Mouse (Mus musculus): ENCODE measurements at regions not wholly inside any gene's neighbourhood (a gene's known extent, or its start where the extent isn't known, plus 50 kb on each side); places are given as distances from the start of the nearest gene placed in this dataset.

GRCm38 (mm10) chr7:115331698-115332097, 588.2 kb downstream of the Insc start:
- no peak for ATAC-seq (ENCODE audit: low FRiP score, low read depth)
- H3K4me2 ChIP-seq (replicated peaks), result no peak overlapping the region
- H3K9ac ChIP-seq, result no peak overlapping the region
- no peaks in the 10 kb centered on the region for H3K36me3 ChIP-seq
- no peaks in the 10 kb centered on the region for H3K4me1 ChIP-seq
- H3K27ac ChIP-seq, result no peak overlapping the region
- H3K9me3 ChIP-seq, result no peaks in the 10 kb centered on the region
- H3K4me3 ChIP-seq, result no peak overlapping the region
- H3K27me3 ChIP-seq (replicated peaks), result no peaks in the 10 kb centered on the region
- WGBS, result 83% methylated on average over 1 of the region's 1 CpGs

GRCm38 (mm10) chr7:115333046-115333577, 589.6 kb downstream of the Insc start:
- no peaks in the 10 kb centered on the region for H3K36me3 ChIP-seq
- WGBS, result 73% methylated on average over 1 of the region's 1 CpGs
- H3K9ac ChIP-seq, result no peak overlapping the region
- H3K9me3 ChIP-seq, result no peaks in the 10 kb centered on the region
- H3K27ac ChIP-seq, result no peak overlapping the region
- no peak overlapping the region for H3K4me3 ChIP-seq
- no peaks in the 10 kb centered on the region for H3K27me3 ChIP-seq (replicated peaks)
- no peak overlapping the region for H3K4me2 ChIP-seq (replicated peaks)
- H3K4me1 ChIP-seq, result no peaks in the 10 kb centered on the region
- no peak for ATAC-seq (ENCODE audit: low FRiP score, low read depth)

- H3K9ac ChIP-seq, result no peak overlapping the region
- H3K4me1 ChIP-seq, result no peaks in the 10 kb centered on the region
- H3K27ac ChIP-seq, result no peak overlapping the region
- ATAC-seq (ENCODE audit: low FRiP score, low read depth), result no peak
- H3K4me2 ChIP-seq (replicated peaks), result no peak overlapping the region
- no peaks in the 10 kb centered on the region for H3K27me3 ChIP-seq (replicated peaks)
- no peaks in the 10 kb centered on the region for H3K9me3 ChIP-seq
- no peaks in the 10 kb centered on the region for H3K36me3 ChIP-seq
- no peak overlapping the region for H3K4me3 ChIP-seq
- WGBS, result 94% methylated on average over 3 of the region's 3 CpGs
Measured at GRCm38 (mm10) chr7:115335051-115335450, 591.6 kb downstream of the Insc start.

- H3K36me3 ChIP-seq, result no peaks in the 10 kb centered on the region
- H3K4me1 ChIP-seq, result no peaks in the 10 kb centered on the region
- no peak overlapping the region for H3K4me2 ChIP-seq (replicated peaks)
- no peaks in the 10 kb centered on the region for H3K27me3 ChIP-seq (replicated peaks)
- no peak overlapping the region for H3K4me3 ChIP-seq
- 74% methylated on average over 7 of the region's 7 CpGs for WGBS
- no peak overlapping the region for H3K27ac ChIP-seq
- no peaks in the 10 kb centered on the region for H3K9me3 ChIP-seq
- no peak overlapping the region for H3K9ac ChIP-seq
- ATAC-seq (ENCODE audit: low FRiP score, low read depth), result no peak
Measured at GRCm38 (mm10) chr7:115340155-115340554, 596.7 kb downstream of the Insc start.

GRCm38 (mm10) chr7:115341007-115341406, 597.5 kb downstream of the Insc start:
- no peaks in the 10 kb centered on the region for H3K36me3 ChIP-seq
- H3K9ac ChIP-seq, result no peak overlapping the region
- H3K9me3 ChIP-seq, result no peaks in the 10 kb centered on the region
- no peak overlapping the region for H3K4me2 ChIP-seq (replicated peaks)
- no peak overlapping the region for H3K4me3 ChIP-seq
- WGBS, result 73% methylated on average over 4 of the region's 4 CpGs
- no peak overlapping the region for H3K27ac ChIP-seq
- H3K4me1 ChIP-seq, result no peaks in the 10 kb centered on the region
- no peak for ATAC-seq (ENCODE audit: low FRiP score, low read depth)
- H3K27me3 ChIP-seq (replicated peaks), result no peaks in the 10 kb centered on the region

GRCm38 (mm10) chr7:115345749-115346148, 602.3 kb downstream of the Insc start:
- Histone ChIP-seq H3K9ac (no peak overlapping the region), H3K27ac (no peak overlapping the region), H3K4me1 (no peaks in the 10 kb centered on the region), H3K9me3 (no peaks in the 10 kb centered on the region), H3K27me3 (replicated peaks) (no peaks in the 10 kb centered on the region), H3K36me3 (no peaks in the 10 kb centered on the region), H3K4me2 (replicated peaks) (no peak overlapping the region), H3K4me3 (no peak overlapping the region)
- no peak for ATAC-seq (ENCODE audit: low FRiP score, low read depth)
- WGBS, result 86% methylated on average over 3 of the region's 3 CpGs

- WGBS, result 80% methylated on average over 6 of the region's 6 CpGs
- no peaks in the 10 kb centered on the region for H3K9me3 ChIP-seq
- H3K36me3 ChIP-seq, result no peaks in the 10 kb centered on the region
- no peak overlapping the region for H3K9ac ChIP-seq
- no peak overlapping the region for H3K4me2 ChIP-seq (replicated peaks)
- no peak overlapping the region for H3K4me3 ChIP-seq
- no peak overlapping the region for H3K27ac ChIP-seq
- H3K27me3 ChIP-seq (replicated peaks), result no peaks in the 10 kb centered on the region
- ATAC-seq (ENCODE audit: low FRiP score, low read depth), result no peak
- no peaks in the 10 kb centered on the region for H3K4me1 ChIP-seq
Measured at GRCm38 (mm10) chr7:115358711-115359110, 615.2 kb downstream of the Insc start.

GRCm38 (mm10) chr7:115360142-115360541, 616.6 kb downstream of the Insc start:
- no peak for ATAC-seq (ENCODE audit: low FRiP score, low read depth)

GRCm38 (mm10) chr7:115362117-115362516, 618.6 kb downstream of the Insc start:
- no peak overlapping the region for H3K4me3 ChIP-seq
- no peaks in the 10 kb centered on the region for H3K27me3 ChIP-seq (replicated peaks)

More at GRCm38 (mm10) chr7:115360142-115360541, 616.6 kb downstream of the Insc start:
- no peaks in the 10 kb centered on the region for H3K4me1 ChIP-seq
- H3K4me3 ChIP-seq, result no peak overlapping the region
- no peak overlapping the region for H3K27ac ChIP-seq
- H3K9me3 ChIP-seq, result no peaks in the 10 kb centered on the region
- H3K36me3 ChIP-seq, result no peaks in the 10 kb centered on the region
- H3K9ac ChIP-seq, result no peak overlapping the region
- no peaks in the 10 kb centered on the region for H3K27me3 ChIP-seq (replicated peaks)
- no peak overlapping the region for H3K4me2 ChIP-seq (replicated peaks)
- 85% methylated on average over 3 of the region's 3 CpGs for WGBS

GRCm38 (mm10) chr7:115366910-115367309, 623.4 kb downstream of the Insc start:
- Histone ChIP-seq H3K4me3 (no peak overlapping the region), H3K9ac (no peak overlapping the region), H3K4me1 (no peaks in the 10 kb centered on the region), H3K27ac (no peak overlapping the region), H3K27me3 (replicated peaks) (no peaks in the 10 kb centered on the region), H3K4me2 (replicated peaks) (no peak overlapping the region), H3K36me3 (no peaks in the 10 kb centered on the region), H3K9me3 (no peaks in the 10 kb centered on the region)
- no peak for ATAC-seq (ENCODE audit: low FRiP score, low read depth)
- 40% methylated on average over 5 of the region's 5 CpGs for WGBS

More at GRCm38 (mm10) chr7:115362117-115362516, 618.6 kb downstream of the Insc start:
- 83% methylated on average over 2 of the region's 2 CpGs for WGBS
- Histone ChIP-seq H3K4me1 (no peaks in the 10 kb centered on the region), H3K4me2 (replicated peaks) (no peak overlapping the region), H3K9ac (no peak overlapping the region), H3K27ac (no peak overlapping the region), H3K9me3 (no peaks in the 10 kb centered on the region), H3K36me3 (no peaks in the 10 kb centered on the region)
- no peak for ATAC-seq (ENCODE audit: low FRiP score, low read depth)

GRCm38 (mm10) chr7:115371143-115371542, 627.6 kb downstream of the Insc start:
- peak; percentile 58; the same call in 1 of the 2 replicates for ATAC-seq (ENCODE audit: low FRiP score, low read depth)
- H3K27ac ChIP-seq, result no peak overlapping the region
- 56% methylated on average over 9 of the region's 9 CpGs for WGBS

GRCm38 (mm10) chr7:115372921-115373320, 629.4 kb downstream of the Insc start:
- Histone ChIP-seq H3K9ac (no peak overlapping the region), H3K36me3 (no peaks in the 10 kb centered on the region), H3K27me3 (replicated peaks) (no peaks in the 10 kb centered on the region), H3K9me3 (no peaks in the 10 kb centered on the region), H3K4me1 (peaks cover 9% of the 10 kb centered on the region), H3K4me2 (replicated peaks) (no peak overlapping the region), H3K27ac (no peak overlapping the region), H3K4me3 (no peak overlapping the region)
- no peak for ATAC-seq (ENCODE audit: low FRiP score, low read depth)
- WGBS, result 67% methylated on average over 2 of the region's 2 CpGs

More at GRCm38 (mm10) chr7:115371143-115371542, 627.6 kb downstream of the Insc start:
- H3K4me2 ChIP-seq (replicated peaks), result no peak overlapping the region
- no peaks in the 10 kb centered on the region for H3K36me3 ChIP-seq
- H3K4me3 ChIP-seq, result no peak overlapping the region
- peaks cover 9% of the 10 kb centered on the region for H3K4me1 ChIP-seq
- H3K27me3 ChIP-seq (replicated peaks), result no peaks in the 10 kb centered on the region
- H3K9ac ChIP-seq, result no peak overlapping the region
- no peaks in the 10 kb centered on the region for H3K9me3 ChIP-seq

GRCm38 (mm10) chr7:115373781-115374533, 630.5 kb downstream of the Insc start:
- Histone ChIP-seq H3K9ac (no peak overlapping the region), H3K4me3 (no peak overlapping the region), H3K36me3 (no peaks in the 10 kb centered on the region), H3K4me1 (peaks cover 9% of the 10 kb centered on the region), H3K27ac (no peak overlapping the region), H3K9me3 (no peaks in the 10 kb centered on the region), H3K4me2 (replicated peaks) (no peak overlapping the region), H3K27me3 (replicated peaks) (no peaks in the 10 kb centered on the region)
- WGBS, result 53% methylated on average over 8 of the region's 8 CpGs
- 0 out of 2 replicates have a peak, but pooled peaks have one; percentile 41 for ATAC-seq (ENCODE audit: low FRiP score, low read depth)

All from neural tube, embryonic 12.5 days (tissue).